Mouse (Mus musculus) G1E (cell line): ENCODE measurements around the gene Actn3. TPM values are rescaled to one million over a fixed set of nuclear protein-coding genes. Genes with fewer than 3 reads are reported as not detected.

ENCODE experiments used
- ATAC-seq: 2 replicates; pipeline ENCODE4 v1.8.0; 2016; ENCODE audit warnings: mild to moderate bottlenecking; ENCODE audit not compliant: insufficient number of reproducible peaks, poor library complexity, low FRiP score, severe bottlenecking; ENCODE audit errors: extremely low read depth
- DNase-seq: peaks from one replicate; pipeline ENCODE4 v3.0.0; 2012; ENCODE audit warnings: low spot score
- H3K27me3 ChIP-seq: 2 replicates; pipeline ENCODE4 v1.6.1; 2012; ENCODE audit warnings: mild to moderate bottlenecking, low read length, inconsistent platforms; ENCODE audit not compliant: insufficient read depth
- H3K36me3 ChIP-seq: replicated peaks from 2 replicates; pipeline ENCODE3; 2012; ENCODE audit warnings: mild to moderate bottlenecking, inconsistent platforms
- H3K4me1 ChIP-seq: 2 replicates; pipeline ENCODE4 v1.6.1; 2012; ENCODE audit warnings: low read depth, low read length, inconsistent platforms, mixed read lengths; ENCODE audit not compliant: insufficient read depth
- H3K4me3 ChIP-seq: 2 replicates; pipeline ENCODE4 v1.5.1; 2012; ENCODE audit warnings: low read depth, mild to moderate bottlenecking, inconsistent platforms, low read length, moderate library complexity, mixed read lengths
- H3K9me3 ChIP-seq: replicated peaks from 2 replicates; pipeline ENCODE4 v1.6.1; 2012; ENCODE audit warnings: inconsistent platforms
- CTCF ChIP-seq: IDR thresholded peaks from 2 replicates; pipeline ENCODE4 v1.5.1; 2012; ENCODE audit warnings: low read depth, low read length, inconsistent platforms, mixed read lengths
- GATA1 ChIP-seq: IDR thresholded peaks from 2 replicates; pipeline ENCODE4 v1.6.1; 2012; ENCODE audit warnings: borderline replicate concordance, low read length, inconsistent platforms, mixed read lengths
- GATA2 ChIP-seq: IDR thresholded peaks from 2 replicates; pipeline ENCODE4 v1.6.1; 2012; ENCODE audit warnings: low read depth, low read length, inconsistent platforms, borderline replicate concordance
- POLR2AphosphoS5 ChIP-seq: IDR thresholded peaks from 2 replicates; pipeline ENCODE4 v1.6.1; 2012; ENCODE audit warnings: low read depth, low read length, inconsistent platforms; ENCODE audit not compliant: insufficient replicate concordance
- TAL1 ChIP-seq: conservative IDR thresholded peaks from 2 replicates; pipeline ENCODE4 v1.6.1; 2012; ENCODE audit warnings: low read depth, low read length, inconsistent platforms, mixed read lengths
- polyA plus RNA-seq: library from polyadenylated mRNA; stranded (reverse); fragments of >175 nt; gene quantifications from 2 replicates; pipeline ENCODE4 v1.2.3, GENCODE M21; 2012
- total RNA-seq, 2 experiments: library from RNA; stranded (forward) in 1 of 2; stranded (reverse) in 1 of 2; fragments of 200-1000 nt in 1 of 2; fragments of >200 nt in 1 of 2; fragmentation: Nextera tagmentation in 1 of 2; gene quantifications; 2 replicates each; pipeline ENCODE4 v1.2.3; 2014 to 2017

Actn3 gene
- total and polyA plus RNA-seq, 3 experiments, result 0.03 to 0.16 TPM; not detected in 1

- no peak overlapping the region for H3K4me3 ChIP-seq
- H3K9me3 ChIP-seq, result no peaks in the 10 kb centered on the region
- TF ChIP-seq CTCF, result no peak
- no peak for TF ChIP-seq GATA1
- TF ChIP-seq GATA2, result no peak
- TF ChIP-seq POLR2AphosphoS5, result no peak
- TF ChIP-seq TAL1, result no peak
- peaks cover 5% of the 10 kb centered on the region for H3K4me1 ChIP-seq
- DNase-seq (no peak), ATAC-seq (no peak)
- no peaks in the 10 kb centered on the region for H3K36me3 ChIP-seq
- H3K27me3 ChIP-seq, result peaks cover 42% of the 10 kb centered on the region
Measured at GRCm38 (mm10) chr19:4850281-4850680, 27.4 kb downstream of the Actn3 start.

- Histone ChIP-seq H3K27me3 (peaks cover 38% of the 10 kb centered on the region), H3K4me3 (no peak overlapping the region), H3K9me3 (no peaks in the 10 kb centered on the region), H3K4me1 (peaks cover 2% of the 10 kb centered on the region; the same call in 1 of the 2 replicates), H3K36me3 (no peaks in the 10 kb centered on the region)
- no peak for ATAC-seq
- TF ChIP-seq GATA1 (no peak), TAL1 (no peak), POLR2AphosphoS5 (no peak), GATA2 (no peak), CTCF (no peak)
- no peak for DNase-seq
Measured at GRCm38 (mm10) chr19:4849800-4850199, 27.9 kb downstream of the Actn3 start.

- DNase-seq (no peak), ATAC-seq (no peak)
- H3K9me3 ChIP-seq, result no peaks in the 10 kb centered on the region
- TF ChIP-seq GATA2 (no peak), GATA1 (no peak), CTCF (no peak), TAL1 (no peak), POLR2AphosphoS5 (no peak)
- no peak overlapping the region for H3K4me3 ChIP-seq
- peaks cover 31% of the 10 kb centered on the region for H3K27me3 ChIP-seq
- no peaks in the 10 kb centered on the region for H3K36me3 ChIP-seq
- peaks cover 2% of the 10 kb centered on the region; the same call in 1 of the 2 replicates for H3K4me1 ChIP-seq
Measured at GRCm38 (mm10) chr19:4847490-4847889, 30.2 kb downstream of the Actn3 start.

- Histone ChIP-seq H3K27me3 (peaks cover 34% of the 10 kb centered on the region), H3K36me3 (no peaks in the 10 kb centered on the region), H3K4me1 (peaks cover 5% of the 10 kb centered on the region; the same call in 1 of the 2 replicates), H3K9me3 (no peaks in the 10 kb centered on the region), H3K4me3 (no peak overlapping the region)
- DNase-seq (no peak), ATAC-seq (no peak)
- TF ChIP-seq GATA1 (no peak), CTCF (no peak), TAL1 (no peak), GATA2 (no peak), POLR2AphosphoS5 (no peak)
Measured at GRCm38 (mm10) chr19:4845846-4846245, 31.9 kb downstream of the Actn3 start.

- Histone ChIP-seq H3K4me1 (peaks cover 31% of the 10 kb centered on the region), H3K9me3 (no peaks in the 10 kb centered on the region), H3K36me3 (peaks cover 2% of the 10 kb centered on the region), H3K27me3 (peaks cover 26% of the 10 kb centered on the region), H3K4me3 (no peak overlapping the region)
- DNase-seq, result no peak
- no peak for ATAC-seq
- TF ChIP-seq POLR2AphosphoS5, result no peak
- TF ChIP-seq GATA1, result no peak
- no peak for TF ChIP-seq CTCF
- TF ChIP-seq GATA2, result no peak
- no peak for TF ChIP-seq TAL1
Measured at GRCm38 (mm10) chr19:4842611-4843010, 35.1 kb downstream of the Actn3 start.

GRCm38 (mm10) chr19:4840848-4841247, 36.9 kb downstream of the Actn3 start:
- Histone ChIP-seq H3K9me3 (no peaks in the 10 kb centered on the region), H3K4me3 (no peak overlapping the region), H3K27me3 (peaks cover 26% of the 10 kb centered on the region), H3K36me3 (peaks cover 18% of the 10 kb centered on the region), H3K4me1 (peaks cover 34% of the 10 kb centered on the region)
- ATAC-seq (no peak), DNase-seq (no peak)
- no peak for TF ChIP-seq GATA1
- TF ChIP-seq POLR2AphosphoS5, result no peak
- no peak for TF ChIP-seq GATA2
- no peak for TF ChIP-seq TAL1
- no peak for TF ChIP-seq CTCF

- ATAC-seq, result peak; percentile 96
- no peaks in the 10 kb centered on the region for H3K9me3 ChIP-seq
- H3K36me3 ChIP-seq, result peaks cover 30% of the 10 kb centered on the region
- peak; percentile 97 for DNase-seq
- H3K27me3 ChIP-seq, result peaks cover 26% of the 10 kb centered on the region
- H3K4me3 ChIP-seq, result peak within 1 kb of the TSS; percentile 75
- H3K4me1 ChIP-seq, result peaks cover 32% of the 10 kb centered on the region
- TF ChIP-seq POLR2AphosphoS5 (no peak), CTCF (no peak), GATA1 (no peak), TAL1 (no peak), GATA2 (no peak)
Measured at GRCm38 (mm10) chr19:4839149-4839548, 38.6 kb downstream of the Actn3 start, which contains the start of the genes Ccs and Ccdc87. Gene Ccs, minus strand, starts transcription at chr19:4839332. Gene Ccdc87, plus strand, starts transcription at chr19:4839366.
